Mouse (Mus musculus) ES-Bruce4 (cell line): Measurements from ENCODE around the gene Syvn1. TPM values are rescaled to one million over a fixed set of nuclear protein-coding genes. Genes with fewer than 3 reads are reported as not detected.

Experiments
- H3K27ac ChIP-seq: 2 replicates; pipeline ENCODE4 v1.5.1; 2012; ENCODE audit warnings: low read length, inconsistent platforms; ENCODE audit not compliant: insufficient read depth
- H3K27me3 ChIP-seq: 2 replicates; pipeline ENCODE4 v1.6.1; 2012; ENCODE audit warnings: mild to moderate bottlenecking, low read length, inconsistent platforms; ENCODE audit not compliant: control insufficient read depth, poor library complexity, insufficient read depth, severe bottlenecking
- H3K36me3 ChIP-seq: 2 replicates; pipeline ENCODE4 v1.6.1; 2012; ENCODE audit warnings: inconsistent platforms, mild to moderate bottlenecking, low read length, moderate library complexity; ENCODE audit not compliant: control insufficient read depth, poor library complexity, insufficient read depth, severe bottlenecking
- H3K4me1 ChIP-seq: one replicate; pipeline ENCODE4 v1.8.1; 2011; ENCODE audit warnings: low read length; ENCODE audit not compliant: control insufficient read depth, insufficient read depth
- H3K4me3 ChIP-seq: 2 replicates; pipeline ENCODE4 v1.5.1; 2011; ENCODE audit warnings: low read depth, mild to moderate bottlenecking, low read length
- H3K9ac ChIP-seq: 2 replicates; pipeline ENCODE4 v1.6.1; 2012; ENCODE audit warnings: low read depth, mild to moderate bottlenecking, inconsistent platforms; ENCODE audit not compliant: poor library complexity, severe bottlenecking
- H3K9me3 ChIP-seq: replicated peaks from 2 replicates; pipeline ENCODE4 v1.6.1; 2012; ENCODE audit warnings: mild to moderate bottlenecking, low read length, inconsistent platforms; ENCODE audit not compliant: control insufficient read depth, poor library complexity, insufficient read depth, severe bottlenecking
- CTCF ChIP-seq: IDR thresholded peaks from one replicate; pipeline ENCODE4 v1.8.1; 2011; ENCODE audit warnings: low read depth, low read length
- EP300 ChIP-seq: IDR thresholded peaks from 2 replicates; pipeline ENCODE4 v1.6.1; 2011; ENCODE audit warnings: low read depth, low read length; ENCODE audit not compliant: insufficient read depth
- POLR2A ChIP-seq: IDR thresholded peaks from one replicate; pipeline ENCODE4 v1.8.1; 2011; ENCODE audit warnings: low read length; ENCODE audit not compliant: insufficient read depth
- polyA plus RNA-seq: library from polyadenylated mRNA; stranded (reverse); fragments of >200 nt; gene quantifications from 2 replicates; pipeline ENCODE4 v1.2.4, GENCODE M21; 2011; ENCODE audit warnings: low read depth; ENCODE audit not compliant: missing spikeins, insufficient read depth, insufficient read length

Syvn1 gene
- polyA plus RNA-seq, 1 experiment = 18.6 TPM

DNA sequence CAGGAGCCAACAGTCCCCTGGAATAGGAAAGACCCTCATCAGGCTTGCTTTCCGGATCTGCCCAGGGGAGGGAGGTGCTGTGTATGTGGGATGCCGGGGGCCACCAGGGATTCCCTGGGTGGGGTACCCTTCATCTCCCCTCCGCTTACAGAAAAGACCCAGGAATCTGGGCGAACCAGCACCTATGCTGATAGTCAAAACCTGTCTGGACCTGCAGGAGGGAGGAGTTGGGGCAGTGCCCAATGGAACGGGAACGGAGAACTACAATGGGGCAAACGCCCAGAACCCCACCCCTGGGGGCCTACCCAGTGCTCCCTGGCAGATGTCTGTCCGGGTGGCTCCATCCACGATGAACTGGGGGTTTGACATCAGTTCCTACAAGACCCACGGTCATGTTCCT lies 32.7 kb upstream of the Syvn1 start:
- no peak overlapping the region for H3K9ac ChIP-seq
- H3K9me3 ChIP-seq = no peaks in the 10 kb centered on the region
- TF ChIP-seq CTCF (no peak), EP300 (no peak), POLR2A (no peak)
- no peak overlapping the region for H3K27ac ChIP-seq
- no peaks in the 10 kb centered on the region for H3K36me3 ChIP-seq
- no peaks in the 10 kb centered on the region for H3K27me3 ChIP-seq
- peaks cover 2% of the 10 kb centered on the region for H3K4me1 ChIP-seq
- H3K4me3 ChIP-seq = no peak overlapping the region

GRCm38 (mm10) chr19:6014991-6015510 lies 31.3 kb upstream of the Syvn1 start:
- peak overlapping the region; percentile 55 for H3K27ac ChIP-seq
- no peak for TF ChIP-seq CTCF
- no peak for TF ChIP-seq EP300
- no peak for TF ChIP-seq POLR2A
- H3K4me1 ChIP-seq = no peaks in the 10 kb centered on the region
- peak overlapping the region; percentile 52 for H3K4me3 ChIP-seq
- no peaks in the 10 kb centered on the region for H3K27me3 ChIP-seq
- peak overlapping the region; percentile 71 for H3K9ac ChIP-seq
- no peaks in the 10 kb centered on the region for H3K36me3 ChIP-seq
- H3K9me3 ChIP-seq = no peaks in the 10 kb centered on the region

DNA sequence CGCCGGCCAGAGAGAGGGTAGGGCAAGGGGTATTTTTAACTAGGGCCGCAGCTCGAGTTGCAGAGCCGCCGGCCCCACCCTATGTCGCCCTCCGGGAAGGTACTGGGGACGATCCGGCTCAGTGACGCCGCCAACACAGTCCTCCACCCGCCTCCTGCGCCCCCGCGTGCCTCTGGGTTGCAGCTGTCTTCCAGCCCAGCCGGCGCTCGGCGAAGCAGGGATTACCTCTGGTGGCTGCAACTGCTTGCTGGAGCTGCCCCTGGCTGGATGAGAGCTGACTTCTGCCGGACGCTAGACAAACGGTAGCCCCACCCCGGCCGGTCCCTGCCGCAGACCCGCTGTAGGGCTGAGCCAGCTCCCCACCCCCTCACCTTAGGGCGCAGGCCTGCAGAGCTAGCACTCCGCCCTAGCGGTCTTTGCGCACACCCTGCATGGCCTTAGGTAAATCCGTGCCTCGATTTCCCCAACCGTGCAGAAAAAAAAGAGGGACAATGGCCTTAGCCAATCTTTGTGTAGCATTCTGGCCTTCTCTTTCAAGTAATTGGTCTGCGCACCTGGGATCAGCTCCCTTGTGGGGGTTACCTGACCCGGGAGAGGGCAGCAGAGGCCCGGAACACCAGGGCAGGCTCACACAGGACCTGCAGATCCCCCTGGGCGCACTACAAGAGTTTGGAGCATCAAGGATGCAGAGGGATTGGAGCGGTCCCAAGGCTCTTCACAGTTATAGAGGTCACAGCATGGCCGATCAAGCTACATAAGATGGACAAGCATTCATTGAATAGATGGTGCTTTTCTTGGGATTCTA lies 30.7 kb upstream of the Syvn1 start, which contains the start of gene Capn1:
Capn1 (minus strand) TSS at position 387 of the 805 bp plus-strand sequence.
- no peaks in the 10 kb centered on the region for H3K4me1 ChIP-seq
- no peaks in the 10 kb centered on the region for H3K27me3 ChIP-seq
- peak within 1 kb of the TSS; percentile 52 for H3K4me3 ChIP-seq
- no peaks in the 10 kb centered on the region for H3K36me3 ChIP-seq
- peak within 1 kb of the TSS; percentile 55 for H3K27ac ChIP-seq
- TF ChIP-seq EP300 = 0 out of 2 replicates have a peak, but pooled peaks have one; percentile 36
- TF ChIP-seq POLR2A = no peak
- peak; percentile 15 for TF ChIP-seq CTCF
- H3K9me3 ChIP-seq = no peaks in the 10 kb centered on the region
- peak within 1 kb of the TSS; percentile 71 for H3K9ac ChIP-seq

DNA sequence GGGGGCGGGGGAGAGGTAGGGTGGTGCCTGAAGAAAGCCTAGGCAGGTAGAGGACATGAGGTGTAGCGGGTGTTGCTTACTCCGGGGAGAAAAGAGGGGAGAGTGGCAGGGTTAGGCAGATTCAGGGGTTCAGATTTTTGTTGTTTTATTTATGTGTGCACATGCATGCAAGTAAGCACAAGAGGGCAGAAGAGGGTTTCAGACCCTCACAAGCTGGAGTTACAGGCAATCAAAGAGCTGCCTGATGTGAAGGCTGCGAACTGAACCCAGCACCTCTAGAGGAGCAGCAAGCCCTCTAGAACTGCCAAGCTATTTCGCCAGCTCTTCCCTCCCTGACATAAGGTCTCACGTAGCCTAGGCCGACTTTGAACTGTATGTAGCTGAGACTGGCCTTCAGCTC lies 29.8 kb upstream of the Syvn1 start:
- Histone ChIP-seq H3K4me3 (peak overlapping the region; percentile 52), H3K4me1 (no peaks in the 10 kb centered on the region)

DNA sequence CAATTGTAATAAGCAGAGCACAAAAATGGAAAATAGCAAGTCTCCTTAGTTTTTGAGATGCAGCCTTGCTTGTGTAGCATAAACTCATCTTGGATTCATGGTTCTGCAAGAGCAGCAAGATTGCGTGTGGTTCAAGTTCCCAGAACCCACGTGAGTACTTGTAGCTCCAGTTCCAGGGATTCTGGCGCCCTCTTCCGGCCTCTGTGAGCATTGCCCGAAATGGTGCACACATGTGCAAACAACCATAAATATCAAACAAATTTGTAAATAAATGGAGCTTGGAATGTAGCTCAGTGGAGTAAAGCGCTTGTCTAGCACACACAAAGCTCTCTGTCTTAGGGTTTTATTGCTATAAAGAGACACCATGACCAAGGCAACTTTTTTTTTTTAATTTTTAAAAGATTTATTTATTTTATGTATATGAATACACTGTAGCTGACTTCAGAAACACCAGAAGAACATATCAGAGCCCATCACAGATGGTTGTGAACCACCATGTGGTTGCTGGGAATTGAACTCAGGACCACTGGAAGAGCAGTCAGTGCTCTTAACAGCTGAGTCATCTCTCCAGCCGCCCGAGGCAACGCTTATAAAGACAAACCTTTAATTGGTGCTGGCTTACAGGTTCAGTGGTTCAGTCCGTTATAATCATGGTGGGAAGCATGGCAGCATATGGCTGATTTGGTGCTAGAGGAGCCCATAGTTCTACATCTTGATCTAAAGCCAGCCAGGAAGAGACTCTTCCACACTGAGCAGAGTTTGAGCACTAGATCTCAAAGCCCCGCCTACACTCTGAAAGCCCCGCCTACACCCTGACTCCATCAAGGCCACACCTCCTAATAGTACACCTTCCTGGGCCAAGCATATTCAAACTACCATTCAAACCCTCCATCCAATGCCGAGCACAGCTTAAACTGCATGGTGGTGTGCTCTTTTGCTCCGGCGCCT lies 28.0 kb upstream of the Syvn1 start:
- no peaks in the 10 kb centered on the region for H3K4me1 ChIP-seq
- no peaks in the 10 kb centered on the region for H3K36me3 ChIP-seq
- TF ChIP-seq POLR2A (peak; percentile 69), EP300 (peak; percentile 70), CTCF (peak; percentile 96)
- peak overlapping the region; percentile 66; the same call in 1 of the 2 replicates for H3K27ac ChIP-seq
- no peaks in the 10 kb centered on the region for H3K9me3 ChIP-seq
- peak overlapping the region; percentile 69 for H3K4me3 ChIP-seq
- peak overlapping the region; percentile 46 for H3K9ac ChIP-seq
- H3K27me3 ChIP-seq = no peaks in the 10 kb centered on the region

More for the DNA sequence above, 29.8 kb upstream of the Syvn1 start:
- H3K9ac ChIP-seq = 0 out of 2 replicates have a peak overlapping the region, but pooled peaks have one; percentile 2
- no peaks in the 10 kb centered on the region for H3K27me3 ChIP-seq
- H3K9me3 ChIP-seq = no peaks in the 10 kb centered on the region
- no peak overlapping the region for H3K27ac ChIP-seq
- TF ChIP-seq CTCF (no peak), EP300 (no peak), POLR2A (no peak)
- H3K36me3 ChIP-seq = no peaks in the 10 kb centered on the region
